ENCODE assay signal across 15 mouse cellular contexts in genomic region chr13:12485640-12486039, GRCm38 (mm10). TPM values are rescaled to one million over a fixed set of nuclear protein-coding genes. Genes with fewer than 3 reads are reported as not detected.
DNase-seq lines count a peak whose midpoint lies in the region; ATAC-seq lines count a peak whose summit lies in the region.
"Had no signal": no experiment of that assay in that cellular context is flagged by ENCODE, and none has a peak within 500 bp of the region (broad histone marks: within the 10 kb centered on the region; RNA-seq: fewer than 3 reads in every experiment).

No protein-coding gene starts in this region.

- no peak for DNase-seq in kidney, adult 8-10 months
- peak; percentile 48 for DNase-seq in MN1 (ENCODE audit: low spot score)
- peak; percentile 69 for DNase-seq in fat pad, adult 2 months (ENCODE audit: extremely low read depth, low read depth, low spot score)
- DNase-seq in right cerebral cortex, postnatal 10 days (ENCODE audit: low spot score in 2 of 2): no peak
- no peak for DNase-seq in right cerebral cortex, postnatal 36 days (ENCODE audit: low spot score in 2 of 2)
- no peak for DNase-seq in gastrocnemius, postnatal 4 days (ENCODE audit: low spot score in 2 of 2)
- DNase-seq: cerebellum, postnatal 10 days; kidney, postnatal 14 days; lung, adult 2 months had no signal

- ATAC-seq in kidney, embryonic 15.5 days (replicated peaks; ENCODE audit: low FRiP score): peak; percentile 57; the same call in 1 of the 2 replicates
- ATAC-seq in stomach, embryonic 14.5 days (ENCODE audit: insufficient number of reproducible peaks, insufficient read depth, low FRiP score, low read depth): peak; percentile 78; the same call in 1 of the 2 replicates

- no peaks in the 10 kb centered on the region for H3K27me3 ChIP-seq in kidney, embryonic 15.5 days
- no peaks in the 10 kb centered on the region for H3K27me3 ChIP-seq in stomach, embryonic 14.5 days (ENCODE audit: control insufficient read depth, insufficient read depth, low read length)
- H3K27me3 ChIP-seq: heart, embryonic 12.5 days; hindbrain, embryonic 12.5 days had no signal

- no peak overlapping the region for H3K4me2 ChIP-seq in kidney, embryonic 15.5 days
- no peak overlapping the region for H3K4me2 ChIP-seq in stomach, embryonic 14.5 days (replicated peaks; ENCODE audit: low read depth, low read length)
- H3K4me2 ChIP-seq: heart, embryonic 12.5 days; hindbrain, embryonic 12.5 days had no signal

- H3K4me3 ChIP-seq in kidney, embryonic 15.5 days (replicated peaks): no peak overlapping the region
- H3K4me3 ChIP-seq in stomach, embryonic 14.5 days (ENCODE audit: low read depth, low read length): no peak overlapping the region
- H3K4me3 ChIP-seq: heart, embryonic 12.5 days; hindbrain, embryonic 12.5 days had no signal

- no peaks in the 10 kb centered on the region for H3K9me3 ChIP-seq in kidney, embryonic 15.5 days (replicated peaks)
- H3K9me3 ChIP-seq in stomach, embryonic 14.5 days (ENCODE audit: control insufficient read depth, low read depth, low read length): no peaks in the 10 kb centered on the region
- H3K9me3 ChIP-seq: heart, embryonic 12.5 days; hindbrain, embryonic 12.5 days had no signal

- H3K27ac ChIP-seq in kidney, embryonic 15.5 days: no peak overlapping the region
- H3K27ac ChIP-seq in stomach, embryonic 14.5 days (ENCODE audit: low read length): peak overlapping the region; percentile 7; the same call in 1 of the 2 replicates
- H3K27ac ChIP-seq: hindbrain, embryonic 12.5 days had no signal

- 65% methylated on average over 7 of the region's 7 CpGs for WGBS in kidney, embryonic 15.5 days
- 80% methylated on average over 7 of the region's 7 CpGs for WGBS in stomach, embryonic 14.5 days

- no peaks in the 10 kb centered on the region for H3K36me3 ChIP-seq in kidney, embryonic 15.5 days
- H3K36me3 ChIP-seq in stomach, embryonic 14.5 days (ENCODE audit: control insufficient read depth, insufficient read depth, low read length): no peaks in the 10 kb centered on the region
- H3K36me3 ChIP-seq: heart, embryonic 12.5 days; hindbrain, embryonic 12.5 days had no signal

- H3K9ac ChIP-seq in kidney, embryonic 15.5 days: no peak overlapping the region
- H3K9ac ChIP-seq in stomach, embryonic 14.5 days (replicated peaks; ENCODE audit: low read depth, low read length): no peak overlapping the region
- H3K9ac ChIP-seq: heart, embryonic 12.5 days; hindbrain, embryonic 12.5 days had no signal

- H3K4me1 ChIP-seq in kidney, embryonic 15.5 days: no peaks in the 10 kb centered on the region
- no peaks in the 10 kb centered on the region for H3K4me1 ChIP-seq in stomach, embryonic 14.5 days (ENCODE audit: control insufficient read depth, insufficient read depth, low read length)
- H3K4me1 ChIP-seq: heart, embryonic 12.5 days; hindbrain, embryonic 12.5 days had no signal

RNA-seq across cellular contexts. Expression of gene Lgals8, which starts 20.9 kb away (rescaled TPM):
- polyA plus RNA-seq in kidney, embryonic 15.5 days (2015; fragmentation: Nextera tagmentation; extraction: Ambion mirVana): 20.4 and 22.5 TPM in 2 replicates
- 27.5 and 32.5 TPM in 2 replicates for polyA plus RNA-seq in stomach, embryonic 14.5 days (2014; fragmentation: Nextera tagmentation; extraction: Ambion mirVana)
- total RNA-seq in gastrocnemius, postnatal 4 days (2021): 10 to 100 TPM; 30.7 to 36.4 TPM

RNA-seq across cellular contexts. Expression of gene Edaradd, which starts 34.6 kb away (rescaled TPM):
- polyA plus RNA-seq in kidney, embryonic 15.5 days (2015; fragmentation: Nextera tagmentation; extraction: Ambion mirVana): 2.4 TPM in 2 replicates
- polyA plus RNA-seq in stomach, embryonic 14.5 days (2014; fragmentation: Nextera tagmentation; extraction: Ambion mirVana): 3.2 and 3.3 TPM in 2 replicates
- under 1 TPM; 0.10 TPM for total RNA-seq in gastrocnemius, postnatal 4 days (2021)
- total RNA-seq: gastrocnemius, adult 18-20 months had no signal
- polyA plus RNA-seq: C2C12 had no signal

Comparison
In these comparisons a context has a peak if more than half of its experiments do, and no peak if none do; other contexts are left out.
1. DNase-seq: peak in MN1 (single experiment) and fat pad, adult 2 months (single experiment); none in kidney, adult 8-10 months (0 of 2), right cerebral cortex, postnatal 10 days (0 of 2), right cerebral cortex, postnatal 36 days (0 of 2) and gastrocnemius, postnatal 4 days (0 of 2).